Comparison of ENCODE assay signal across 11 mouse cellular contexts in the genomic region with DNA sequence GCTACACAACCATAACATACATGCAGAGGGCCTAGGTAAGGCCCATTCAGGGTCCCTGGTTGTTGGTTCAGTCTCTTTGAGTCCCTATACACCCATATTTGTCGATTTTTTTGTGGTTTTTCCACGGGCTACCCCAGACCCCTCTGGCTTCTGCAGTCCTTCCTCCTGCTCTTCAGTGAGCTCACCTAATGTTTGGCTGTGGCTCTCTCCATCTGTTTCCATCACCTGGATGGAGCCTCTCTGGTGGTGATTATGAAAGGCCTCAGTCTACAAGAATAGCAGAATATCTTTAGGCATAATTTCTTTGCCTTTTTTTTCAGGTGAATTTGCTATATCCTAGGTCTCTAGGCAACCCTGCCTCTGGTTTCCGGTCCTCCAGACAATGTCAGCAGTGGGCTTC.
"Had no signal": no experiment of that assay in that cellular context is flagged by ENCODE, and none has a peak within 500 bp of the region (broad histone marks: within the 10 kb centered on the region; RNA-seq: fewer than 3 reads in every experiment).

No protein-coding gene starts in this region.

- H3K27ac ChIP-seq: limb, embryonic 13.5 days; liver, embryonic 14.5 days; neural tube, embryonic 12.5 days had no signal

- DNase-seq: kidney, postnatal 25 days; left cerebral cortex, postnatal 4 days; lung, adult 18-20 months; midbrain, embryonic 14.5 days; right cerebral cortex, postnatal 4 days; spleen, adult 18-20 months; thymus, adult 18-20 months; thymus, postnatal 14 days had no signal

- H3K4me3 ChIP-seq: limb, embryonic 13.5 days; neural tube, embryonic 12.5 days had no signal
